Mouse (Mus musculus) lung, adult 2 months (tissue): ENCODE data around the gene Nxpe4.

Source experiments
- CTCF ChIP-seq: fragments of 200-500 bp; IDR thresholded peaks from 2 replicates; pipeline ENCODE4 v1.5.1; 2011; ENCODE audit warnings: mild to moderate bottlenecking, low read length, control low read depth; ENCODE audit not compliant: insufficient read depth
- POLR2A ChIP-seq: fragments of 200-500 bp; IDR thresholded peaks from 2 replicates; pipeline ENCODE4 v1.6.1; 2011; ENCODE audit warnings: low read depth, mild to moderate bottlenecking, control low read depth, low read length, borderline replicate concordance; ENCODE audit errors: extremely low read depth

DNA sequence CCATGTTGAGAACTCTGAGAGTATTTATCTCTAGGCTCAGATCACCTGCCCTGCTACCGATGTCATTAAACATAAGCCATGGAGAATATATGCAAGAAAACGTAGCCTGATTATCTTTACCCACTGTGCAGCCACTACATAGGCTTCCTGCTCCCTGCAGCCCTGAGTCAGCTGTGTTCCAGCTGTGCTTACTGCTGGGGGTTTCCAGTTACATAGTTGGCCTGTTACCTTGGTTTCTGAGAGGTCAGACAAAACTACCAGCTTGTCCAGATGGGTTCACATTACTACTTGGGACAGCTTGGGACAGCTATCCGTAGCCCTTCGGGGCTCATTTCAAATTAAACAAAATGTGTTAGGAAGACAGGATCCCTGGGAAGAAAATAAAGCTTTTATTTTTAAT is 192.3 kb downstream of the Nxpe4 start:
- TF ChIP-seq POLR2A = no peak
- no peak for TF ChIP-seq CTCF
